Mouse (Mus musculus) intestine, embryonic 15.5 days (tissue): ENCODE results near the gene Prg2. TPM values are rescaled to one million over a fixed set of nuclear protein-coding genes. Genes with fewer than 3 reads are reported as not detected.

Experiments used
- polyA plus RNA-seq: library from polyadenylated mRNA; unstranded; fragments of >200 nt; fragmentation: Nextera tagmentation; extraction: Ambion mirVana; gene quantifications from 2 replicates; pipeline ENCODE4 v1.2.1, GENCODE M21; 2015

Gene Prg2
- polyA plus RNA-seq, 1 experiment from 2014 or later, result 0.75 TPM

Other genes starting within 250 kb of the Prg2 start
- 5.1 and 6.0 TPM in 2 replicates for gene Ypel4, start 246.4 kb upstream of the Prg2 start, polyA plus RNA-seq
- 5.5 and 6.1 TPM in 2 replicates for gene Gm19426, start 236.8 kb upstream of the Prg2 start, polyA plus RNA-seq
- gene Serping1, start 205.0 kb upstream of the Prg2 start, polyA plus RNA-seq, result 59.7 and 60.5 TPM in 2 replicates
- 46.5 TPM in 2 replicates for gene Ube2l6, start 181.6 kb upstream of the Prg2 start, polyA plus RNA-seq
- gene Smtnl1, start 157.8 kb upstream of the Prg2 start, polyA plus RNA-seq, result 0.08 and 0.13 TPM in 2 replicates
- 56.1 and 67.2 TPM in 2 replicates for gene Timm10, start 153.5 kb upstream of the Prg2 start, polyA plus RNA-seq
- 15.0 and 16.3 TPM in 2 replicates for gene Slc43a1, start 141.6 kb upstream of the Prg2 start, polyA plus RNA-seq
- 1.2 and 1.7 TPM in 2 replicates for gene Rtn4rl2, start 93.8 kb upstream of the Prg2 start, polyA plus RNA-seq
- gene Slc43a3, start 43.9 kb upstream of the Prg2 start, polyA plus RNA-seq, result 45.4 and 48.2 TPM in 2 replicates
- gene Prg3, start 7.8 kb downstream of the Prg2 start, polyA plus RNA-seq, result not detected in 2 replicates
- 256 and 258 TPM in 2 replicates for gene Ssrp1, start 56.8 kb downstream of the Prg2 start, polyA plus RNA-seq
- gene P2rx3, start 57.0 kb downstream of the Prg2 start, polyA plus RNA-seq, result 1.0 and 1.4 TPM in 2 replicates
- gene Tnks1bp1, start 67.6 kb downstream of the Prg2 start, polyA plus RNA-seq, result 35.2 and 35.5 TPM in 2 replicates
- gene Aplnr, start 155.8 kb downstream of the Prg2 start, polyA plus RNA-seq, result 59.6 and 64.8 TPM in 2 replicates
- 4.2 and 4.4 TPM in 2 replicates for gene Lrrc55, start 216.7 kb downstream of the Prg2 start, polyA plus RNA-seq